Mouse (Mus musculus) lung, adult 2 months (tissue): Measurements from ENCODE around the gene Ldlrad3.

Experiments used
- CTCF ChIP-seq: fragments of 200-500 bp; IDR thresholded peaks from 2 replicates; pipeline ENCODE4 v1.5.1; 2011; ENCODE audit warnings: mild to moderate bottlenecking, low read length, control low read depth; ENCODE audit not compliant: insufficient read depth
- POLR2A ChIP-seq: fragments of 200-500 bp; IDR thresholded peaks from 2 replicates; pipeline ENCODE4 v1.6.1; 2011; ENCODE audit warnings: low read depth, mild to moderate bottlenecking, control low read depth, low read length, borderline replicate concordance; ENCODE audit errors: extremely low read depth

- TF ChIP-seq POLR2A (no peak), CTCF (no peak)
Measured at GRCm38 (mm10) chr2:102137922-102138321, 48.3 kb downstream of the Ldlrad3 start.
